9 mouse cellular contexts compared by ENCODE assay signal in genomic region chr11:121543287-121543856, GRCm38 (mm10). TPM values are rescaled to one million over a fixed set of nuclear protein-coding genes. Genes with fewer than 3 reads are reported as not detected.
A peak's percentile ranks its signal among the peaks of the same experiment; 100 is the strongest.
DNase-seq lines count a peak whose midpoint lies in the region; ATAC-seq and TF ChIP-seq lines count a peak whose summit lies in the region.
"Had no signal": no experiment of that assay in that cellular context is flagged by ENCODE, and none has a peak within 500 bp of the region (broad histone marks: within the 10 kb centered on the region; RNA-seq: fewer than 3 reads in every experiment).

No protein-coding gene starts in this region.

- no peaks in the 10 kb centered on the region for H3K9me3 ChIP-seq in lung, embryonic 16.5 days (ENCODE audit: control insufficient read depth, low read length)
- H3K9me3 ChIP-seq in kidney, postnatal 0 days (replicated peaks; ENCODE audit: low read length) = no peaks in the 10 kb centered on the region
- H3K9me3 ChIP-seq in stomach, embryonic 15.5 days = no peaks in the 10 kb centered on the region

- TF ChIP-seq CTCF in kidney, postnatal 0 days (IDR thresholded peaks at IDR 0.05; ENCODE audit: low read depth) = no peak

- peaks cover 15% of the 10 kb centered on the region for H3K4me1 ChIP-seq in lung, embryonic 16.5 days (replicated peaks; ENCODE audit: control insufficient read depth, insufficient read depth, low read length)
- H3K4me1 ChIP-seq in kidney, postnatal 0 days (replicated peaks; ENCODE audit: insufficient read depth, low read length) = no peaks in the 10 kb centered on the region
- H3K4me1 ChIP-seq in stomach, embryonic 15.5 days = peaks cover 13% of the 10 kb centered on the region; the same call in 1 of the 2 replicates

- H3K27me3 ChIP-seq in lung, embryonic 16.5 days (ENCODE audit: control insufficient read depth, insufficient read depth, low read depth, low read length) = no peaks in the 10 kb centered on the region
- no peaks in the 10 kb centered on the region for H3K27me3 ChIP-seq in kidney, postnatal 0 days (ENCODE audit: insufficient read depth, low read length)
- H3K27me3 ChIP-seq in stomach, embryonic 15.5 days (replicated peaks) = no peaks in the 10 kb centered on the region

- no peak for DNase-seq in lung, postnatal 36 days
- DNase-seq in cerebellum, postnatal 10 days = peak; percentile 56 to 60
- no peak for DNase-seq in kidney, postnatal 0 days (ENCODE audit: low spot score)
- DNase-seq in layer of hippocampus, adult 18-20 months (ENCODE audit: low spot score in 2 of 2) = no peak
- DNase-seq in heart, postnatal 25 days (ENCODE audit: low spot score) = no peak

- no peaks in the 10 kb centered on the region for H3K36me3 ChIP-seq in lung, embryonic 16.5 days (ENCODE audit: control insufficient read depth, insufficient read depth, low read length)
- no peaks in the 10 kb centered on the region for H3K36me3 ChIP-seq in kidney, postnatal 0 days (ENCODE audit: insufficient read depth, low read length)
- H3K36me3 ChIP-seq in stomach, embryonic 15.5 days = no peaks in the 10 kb centered on the region

- WGBS in lung, embryonic 16.5 days = 56% methylated on average over 5 of the region's 5 CpGs
- 81% methylated on average over 5 of the region's 5 CpGs for WGBS in kidney, postnatal 0 days
- 70% methylated on average over 5 of the region's 5 CpGs for WGBS in stomach, embryonic 15.5 days

- intact Hi-C loops in heart, postnatal 25 days (cut with DNase I) = no loop called here

- H3K27ac ChIP-seq in lung, embryonic 16.5 days (ENCODE audit: low read length) = peak overlapping the region; percentile 88
- H3K27ac ChIP-seq in kidney, postnatal 0 days = peak overlapping the region; percentile 54; the same call in 1 of the 2 replicates
- peak overlapping the region; percentile 92 for H3K27ac ChIP-seq in stomach, embryonic 15.5 days

- H3K4me2 ChIP-seq in lung, embryonic 16.5 days (ENCODE audit: low read depth, low read length) = peak overlapping the region; percentile 8; the same call in 1 of the 2 replicates
- no peak overlapping the region for H3K4me2 ChIP-seq in kidney, postnatal 0 days (ENCODE audit: low read length)
- no peak overlapping the region; the same call in 1 of the 2 replicates for H3K4me2 ChIP-seq in stomach, embryonic 15.5 days

- peak; percentile 53 for ATAC-seq in lung, embryonic 16.5 days (ENCODE audit: low read depth)
- no peak for ATAC-seq in kidney, postnatal 0 days (replicated peaks; ENCODE audit: low FRiP score, low read depth)
- ATAC-seq in stomach, embryonic 15.5 days (ENCODE audit: insufficient read depth, low FRiP score, low read depth) = peak; percentile 56; the same call in 1 of the 2 replicates

- no peak overlapping the region for H3K4me3 ChIP-seq in lung, embryonic 16.5 days (ENCODE audit: low read length)
- H3K4me3 ChIP-seq in kidney, postnatal 0 days (replicated peaks; ENCODE audit: low read depth, low read length) = no peak overlapping the region
- no peak overlapping the region for H3K4me3 ChIP-seq in stomach, embryonic 15.5 days (replicated peaks)

- no peak overlapping the region; the same call in 1 of the 2 replicates for H3K9ac ChIP-seq in lung, embryonic 16.5 days (ENCODE audit: low read length)
- H3K9ac ChIP-seq in kidney, postnatal 0 days (ENCODE audit: low read depth, low read length) = no peak overlapping the region
- no peak overlapping the region for H3K9ac ChIP-seq in stomach, embryonic 15.5 days

RNA-seq across cellular contexts. Expression of gene Zfp750, which starts 24.2 kb away (rescaled TPM):
- 0.93 and 0.94 TPM in 2 replicates for polyA plus RNA-seq in lung, embryonic 16.5 days (2015; fragmentation: Nextera tagmentation; extraction: Ambion mirVana)
- polyA plus RNA-seq in kidney, postnatal 0 days (2015; fragmentation: Nextera tagmentation; extraction: Ambion mirVana) = 0.98 and 1.3 TPM in 2 replicates
- 7.0 and 10.9 TPM in 2 replicates for polyA plus RNA-seq in stomach, embryonic 15.5 days (2015; fragmentation: Nextera tagmentation; extraction: Ambion mirVana)
- under 1 TPM; 0.13 to 0.25 TPM for total RNA-seq in layer of hippocampus, adult 18-20 months (2021)
- under 1 TPM in 1 of 2 experiments, not detected in 1; 0.08 TPM for total RNA-seq in heart, postnatal 25 days (2021)
- total RNA-seq: layer of hippocampus, postnatal 10 days; monocyte, adult 5-6 weeks had no signal

Comparison
In these comparisons a context has a peak if more than half of its experiments do, and no peak if none do; other contexts are left out.
1. DNase-seq: peak in cerebellum, postnatal 10 days (2 of 2); none in lung, postnatal 36 days (single experiment), kidney, postnatal 0 days (single experiment), layer of hippocampus, adult 18-20 months (0 of 2) and heart, postnatal 25 days (single experiment).
2. Peak in every context shown above with its lines, with median percentiles within 50 percentile points of each other: H3K27ac ChIP-seq.